Mouse (Mus musculus) gastrocnemius, postnatal 36 days (tissue): ENCODE measurements around the gene Scn8a. TPM values are rescaled to one million over a fixed set of nuclear protein-coding genes. Genes with fewer than 3 reads are reported as not detected.

ENCODE experiments used
- DNase-seq, 2 experiments: peaks; one replicate each; pipeline ENCODE4 v3.0.0; 2022
- intact Hi-C: fragments of 180-260 bp; cut with DNase I; formaldehyde crosslinking; loops from one replicate; pipeline ENCODE4 v1.15.1; 2025
- total RNA-seq, 2 experiments: library from RNA; stranded (reverse); gene quantifications; 2 replicates each; pipeline ENCODE4 v1.2.3; 2021

The Scn8a gene
- total RNA-seq, 2 experiments from 2014 or later = 0.43 TPM; not detected in 1

- intact Hi-C loops = no loop called here
- DNase-seq = no peak
These were observed 216.8 kb downstream of the Scn8a start for GRCm38 (mm10) chr15:101086451-101086850.

DNA sequence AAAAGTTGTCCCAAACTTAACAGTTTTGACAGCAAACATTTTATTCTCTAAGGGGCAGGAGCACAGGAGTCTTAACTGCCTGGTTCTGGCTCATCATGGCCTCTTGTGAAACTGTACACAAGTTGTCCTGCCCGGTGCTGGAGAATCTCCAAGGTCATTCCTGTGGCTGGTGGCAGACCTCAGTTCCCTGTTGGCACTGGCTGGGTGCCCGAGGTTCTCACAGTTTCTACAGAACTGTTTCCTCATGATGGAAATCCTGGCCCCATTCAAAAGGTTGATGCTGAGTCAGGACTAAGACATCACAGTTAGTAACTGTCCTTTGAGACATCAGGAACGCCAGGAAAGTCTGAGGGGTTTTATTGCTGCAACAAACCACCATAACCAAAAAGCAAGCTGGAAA, 217.3 kb downstream of the Scn8a start:
- intact Hi-C loops = no loop called here
- DNase-seq = peak; percentile 48 to 53

GRCm38 (mm10) chr15:101088291-101088690, 218.6 kb downstream of the Scn8a start:
- DNase-seq = no peak
- intact Hi-C loops = no loop called here

DNA sequence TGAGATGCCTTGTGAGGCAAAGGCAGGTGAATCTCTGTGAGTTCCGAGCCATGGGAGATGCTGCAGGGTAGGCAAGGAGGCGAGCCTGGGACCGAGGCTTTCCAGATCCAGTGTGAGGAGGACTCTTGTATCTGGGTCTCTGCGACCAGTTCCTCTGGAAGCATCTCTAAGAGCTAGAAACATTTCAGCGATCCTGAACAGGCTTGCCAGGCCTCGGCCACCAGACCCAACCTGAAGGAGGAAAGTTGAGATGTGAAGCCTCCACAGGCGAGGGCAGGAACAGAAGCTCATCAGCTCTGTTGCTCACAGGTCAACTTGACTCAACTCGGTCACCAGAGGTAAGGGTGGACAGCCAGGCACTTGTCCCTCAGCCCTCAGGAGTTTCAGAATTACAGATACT, 221.9 kb downstream of the Scn8a start:
- intact Hi-C loops = no loop called here

DNA sequence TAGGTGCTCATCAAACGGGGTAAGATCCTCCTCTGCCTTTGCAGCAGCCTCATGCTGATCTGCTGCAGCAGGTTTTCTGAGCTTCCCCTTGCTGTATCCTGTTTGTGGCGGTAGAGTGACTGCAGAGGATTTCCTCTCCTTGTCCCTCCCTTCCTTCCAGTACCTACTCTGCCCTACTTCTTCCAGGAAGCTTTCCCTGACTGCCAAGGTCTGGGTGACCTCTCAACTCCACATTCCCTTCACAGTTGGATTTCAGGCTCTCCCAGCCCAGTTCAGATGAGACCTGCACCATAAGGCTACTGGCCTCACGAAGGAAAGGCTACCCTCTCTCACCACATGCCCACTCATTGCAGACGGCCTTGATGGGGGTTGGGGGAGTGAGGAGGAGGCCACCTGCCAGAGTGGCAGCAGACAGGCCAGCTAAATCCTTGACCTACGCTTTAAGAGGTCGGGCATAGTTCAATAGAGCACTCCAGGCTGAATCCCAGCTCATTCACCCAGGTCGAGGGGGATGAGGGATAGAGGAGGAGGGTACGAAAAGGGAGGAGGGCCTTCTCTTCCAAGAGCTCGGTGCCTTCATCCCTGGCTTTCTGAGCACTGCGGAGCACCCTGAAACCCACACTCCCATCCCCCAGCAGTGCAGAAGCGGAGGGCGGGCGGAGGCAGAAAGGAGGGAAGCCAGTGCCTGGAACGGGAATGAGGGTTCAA, 222.6 kb downstream of the Scn8a start:
- DNase-seq = no peak
- intact Hi-C loops = no loop called here

More for the DNA sequence above, 221.9 kb downstream of the Scn8a start:
- DNase-seq = no peak

DNA sequence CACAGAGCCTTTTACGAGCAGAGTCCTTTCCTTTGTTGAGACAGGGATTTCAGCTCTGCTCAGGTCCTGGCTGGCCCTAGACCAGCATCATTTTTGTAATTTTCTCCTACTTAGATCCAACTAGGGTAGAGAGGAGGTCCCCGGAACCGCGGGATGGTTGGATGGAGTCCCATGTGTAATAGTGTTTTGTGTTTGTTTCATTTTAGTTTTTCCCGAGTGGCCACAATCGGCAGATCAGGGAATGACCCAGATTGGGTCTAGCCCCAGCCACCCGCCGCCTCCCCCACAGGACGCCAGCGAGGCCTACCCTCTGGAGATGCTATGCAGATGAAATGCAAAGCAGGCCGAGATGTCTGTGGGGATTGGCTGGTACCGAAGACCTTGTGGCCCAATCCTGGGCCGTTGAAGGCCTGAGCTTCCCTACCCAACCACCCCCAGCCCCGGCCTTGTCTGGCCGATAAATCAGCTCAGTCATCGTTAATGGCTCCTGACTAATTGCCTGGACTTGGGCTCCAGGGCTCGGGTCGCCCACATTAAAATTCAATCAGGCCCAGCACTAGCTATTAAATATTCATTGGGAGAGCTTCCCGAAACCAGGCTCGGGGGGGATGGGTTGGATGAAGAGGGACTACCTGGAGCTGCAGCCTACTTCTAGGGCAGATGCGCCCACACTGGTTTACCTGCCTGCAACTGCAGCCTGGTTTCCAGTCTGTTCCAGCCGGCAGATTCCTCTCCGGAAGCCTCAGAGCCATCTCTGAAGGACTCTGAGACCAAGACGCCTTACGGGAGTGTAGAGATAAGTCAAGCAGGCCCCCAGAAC, 223.4 kb downstream of the Scn8a start:
- intact Hi-C loops = no loop called here
- DNase-seq = peak in 1 of 2 experiments; percentile 40

GRCm38 (mm10) chr15:101093988-101094387, 224.3 kb downstream of the Scn8a start:
- intact Hi-C loops = no loop called here

DNA sequence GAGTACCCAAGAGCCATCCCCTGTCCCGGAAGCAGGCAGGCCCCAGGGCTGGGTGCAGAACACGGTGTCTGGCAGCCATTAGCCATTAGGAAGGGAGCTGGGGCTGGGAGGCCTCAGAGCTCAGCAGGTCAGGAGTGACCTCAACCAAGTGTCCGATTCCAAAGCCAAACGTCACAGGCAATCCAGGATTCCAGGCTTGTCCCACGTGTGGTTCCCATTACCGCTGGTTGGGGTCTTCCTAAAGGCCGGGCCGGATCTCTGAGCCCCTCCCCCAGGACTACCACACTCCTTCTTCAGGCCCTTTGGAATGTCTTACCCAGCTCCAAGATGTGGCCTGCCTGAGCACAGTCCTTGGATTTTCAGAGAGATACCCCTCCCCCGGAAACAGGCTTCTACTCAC, 225.3 kb downstream of the Scn8a start:
- no peak for DNase-seq
- intact Hi-C loops = no loop called here

More at GRCm38 (mm10) chr15:101093988-101094387, 224.3 kb downstream of the Scn8a start:
- no peak for DNase-seq

DNA sequence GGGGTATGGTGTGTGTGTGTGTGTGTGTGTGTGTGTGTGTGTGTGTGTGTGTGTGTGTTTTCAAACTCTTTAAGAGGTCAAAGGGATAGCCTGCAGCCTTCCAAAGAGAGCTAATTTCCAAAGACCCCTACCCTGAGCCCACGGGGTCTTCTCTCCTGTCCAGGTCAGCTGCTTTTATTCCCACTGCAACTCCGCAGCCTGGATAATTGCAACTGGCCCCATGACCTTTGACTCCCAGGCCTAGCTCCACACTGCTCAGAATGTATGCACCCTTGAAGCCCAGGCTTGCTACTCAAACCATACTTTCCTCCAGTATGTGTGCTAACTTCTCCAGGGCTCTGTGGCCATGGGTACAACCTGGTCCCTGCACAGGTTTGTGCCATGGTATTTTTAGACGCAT, 225.7 kb downstream of the Scn8a start:
- no peak for DNase-seq
- intact Hi-C loops = no loop called here

Other genes with a start within 250 kb of the Scn8a start
- 1 to 10 TPM; 2.4 to 4.1 TPM for gene Smagp, start 232.9 kb upstream of the Scn8a start, total RNA-seq
- gene Bin2, start 200.3 kb upstream of the Scn8a start, total RNA-seq = 1 to 10 TPM in 1 of 2 experiments, under 1 TPM in 1; 0.44 to 1.1 TPM
- not detected for gene Cela1, start 181.9 kb upstream of the Scn8a start, total RNA-seq
- under 1 TPM; 0.17 to 0.20 TPM for gene Galnt6, start 140.5 kb upstream of the Scn8a start, total RNA-seq
- gene Slc4a8, start 108.1 kb upstream of the Scn8a start, total RNA-seq = 1 to 10 TPM; 1.6 to 2.0 TPM
- gene Gm47841, start 177.5 kb downstream of the Scn8a start, total RNA-seq = not detected
- under 1 TPM; 0.54 to 0.74 TPM for gene Fignl2, start 208.7 kb downstream of the Scn8a start, total RNA-seq
- gene Ankrd33, start 245.9 kb downstream of the Scn8a start, total RNA-seq = not detected